Mouse (Mus musculus): ENCODE results near the gene Adamts3.

The Adamts3 gene

DNA sequence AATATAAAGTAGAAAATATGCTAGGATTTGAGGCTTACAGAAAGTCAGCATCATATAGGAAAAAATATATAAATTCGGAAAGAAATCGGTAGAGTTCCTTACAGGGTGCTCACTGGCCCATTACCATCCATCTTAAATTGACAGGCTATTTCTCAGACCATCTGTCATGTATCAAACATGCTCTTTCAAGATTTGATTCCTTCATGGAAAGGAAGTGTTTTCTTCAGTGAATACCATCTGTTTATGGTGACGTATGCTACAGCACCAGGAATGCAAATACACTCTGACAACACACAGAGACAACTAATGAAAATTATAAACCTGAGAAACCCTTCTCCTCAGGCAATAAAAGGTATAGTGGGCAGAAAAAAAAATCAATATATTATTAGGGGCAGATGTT lies 68.6 kb downstream of the Adamts3 start:
- no peak for DNase-seq

GRCm38 (mm10) chr5:89800181-89800816 lies 82.8 kb downstream of the Adamts3 start:
- no peak for DNase-seq

GRCm38 (mm10) chr5:89793706-89794105 lies 89.4 kb downstream of the Adamts3 start:
- DNase-seq: no peak

DNA sequence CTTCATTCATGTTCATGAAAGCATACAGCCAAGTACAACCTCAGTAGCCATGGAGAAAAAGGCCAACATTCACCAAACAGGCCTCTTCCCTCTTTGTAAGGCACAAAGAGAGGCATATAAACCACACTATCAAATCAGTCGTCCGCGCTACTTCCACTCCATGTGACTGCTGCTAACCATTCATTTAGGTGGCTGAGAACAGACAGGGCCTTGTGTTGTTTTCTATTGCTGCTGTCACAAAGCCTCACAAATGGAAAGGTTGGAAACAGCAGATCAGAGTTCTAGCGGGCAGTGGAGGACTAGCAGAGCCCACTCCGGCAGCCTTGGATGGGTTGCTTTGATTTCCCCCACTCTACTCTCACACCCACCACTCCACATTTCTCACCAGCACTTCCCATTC lies 98.5 kb downstream of the Adamts3 start:
- no peak for DNase-seq

DNA sequence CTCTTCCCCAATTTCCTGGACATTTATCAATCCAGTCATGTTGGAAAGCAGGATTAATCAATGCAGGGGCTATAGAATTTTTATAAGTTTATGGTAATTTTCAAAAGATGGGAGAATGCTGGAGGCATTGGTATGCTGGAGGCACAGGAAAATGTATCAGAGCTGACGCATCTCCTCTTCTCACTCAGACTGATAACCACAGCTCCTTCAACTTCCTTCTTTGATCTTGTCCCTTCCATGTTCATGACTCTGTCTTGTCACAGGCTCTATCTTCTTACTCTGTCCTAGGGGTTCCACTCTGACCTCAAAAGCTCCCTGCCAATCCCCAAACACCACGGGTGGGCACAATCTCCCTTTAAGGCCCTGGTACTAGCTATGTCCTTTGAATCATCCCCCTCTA lies 103.3 kb downstream of the Adamts3 start:
- no peak for DNase-seq

DNA sequence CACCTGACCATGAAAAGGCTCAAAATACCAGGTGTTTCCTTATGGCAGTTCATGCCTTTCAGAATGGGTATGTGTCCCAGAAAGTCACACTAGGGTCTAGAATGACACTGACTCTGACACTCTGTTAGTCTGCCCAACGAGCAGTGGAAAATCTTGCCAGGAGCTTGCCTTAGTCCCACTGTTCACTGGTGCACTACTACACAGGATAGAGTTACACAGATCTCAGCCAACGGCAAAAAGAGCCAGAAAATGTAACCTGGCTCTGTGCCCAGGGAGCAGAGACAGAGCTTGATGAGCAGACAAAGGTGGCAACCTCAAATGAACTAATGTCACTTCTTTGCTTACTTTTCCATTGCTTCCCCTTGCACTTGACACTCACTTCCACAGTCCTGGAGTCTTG lies 104.5 kb downstream of the Adamts3 start:
- DNase-seq: no peak

- no peak for DNase-seq
Measured at GRCm38 (mm10) chr5:89777411-89777810, 105.7 kb downstream of the Adamts3 start.

DNA sequence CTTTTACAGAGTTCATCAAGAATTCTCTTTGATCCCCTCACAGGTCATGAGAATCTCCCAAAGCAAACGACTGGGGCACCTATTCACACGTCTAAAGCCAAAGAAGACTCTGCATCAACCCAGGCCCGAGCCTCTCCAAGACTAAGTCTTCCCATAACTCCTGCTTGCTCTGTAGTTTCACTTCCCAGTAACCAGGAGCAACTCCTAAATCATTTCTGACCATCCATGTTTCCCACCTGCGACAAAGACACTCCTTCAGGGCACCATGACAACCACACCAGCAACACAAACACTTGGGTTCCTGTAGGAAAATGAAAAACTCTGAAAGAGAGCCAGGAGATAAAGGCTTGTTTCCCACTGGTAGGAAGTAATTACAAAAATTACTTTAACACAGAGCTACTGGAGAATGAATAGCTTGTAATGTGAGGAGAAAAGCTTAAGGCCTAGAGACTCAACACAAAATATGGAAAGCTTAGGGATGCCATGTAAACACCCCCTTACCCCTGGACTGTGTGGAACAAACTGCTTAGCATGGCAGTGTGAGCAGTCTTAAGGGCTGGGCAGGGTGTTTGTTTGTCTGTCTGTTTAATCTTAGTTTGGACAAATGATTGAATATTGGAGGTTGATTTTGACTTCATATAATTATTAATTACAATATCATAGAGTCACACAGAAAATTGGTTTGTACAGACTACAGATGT lies 112.3 kb downstream of the Adamts3 start:
- no peak for DNase-seq

DNA sequence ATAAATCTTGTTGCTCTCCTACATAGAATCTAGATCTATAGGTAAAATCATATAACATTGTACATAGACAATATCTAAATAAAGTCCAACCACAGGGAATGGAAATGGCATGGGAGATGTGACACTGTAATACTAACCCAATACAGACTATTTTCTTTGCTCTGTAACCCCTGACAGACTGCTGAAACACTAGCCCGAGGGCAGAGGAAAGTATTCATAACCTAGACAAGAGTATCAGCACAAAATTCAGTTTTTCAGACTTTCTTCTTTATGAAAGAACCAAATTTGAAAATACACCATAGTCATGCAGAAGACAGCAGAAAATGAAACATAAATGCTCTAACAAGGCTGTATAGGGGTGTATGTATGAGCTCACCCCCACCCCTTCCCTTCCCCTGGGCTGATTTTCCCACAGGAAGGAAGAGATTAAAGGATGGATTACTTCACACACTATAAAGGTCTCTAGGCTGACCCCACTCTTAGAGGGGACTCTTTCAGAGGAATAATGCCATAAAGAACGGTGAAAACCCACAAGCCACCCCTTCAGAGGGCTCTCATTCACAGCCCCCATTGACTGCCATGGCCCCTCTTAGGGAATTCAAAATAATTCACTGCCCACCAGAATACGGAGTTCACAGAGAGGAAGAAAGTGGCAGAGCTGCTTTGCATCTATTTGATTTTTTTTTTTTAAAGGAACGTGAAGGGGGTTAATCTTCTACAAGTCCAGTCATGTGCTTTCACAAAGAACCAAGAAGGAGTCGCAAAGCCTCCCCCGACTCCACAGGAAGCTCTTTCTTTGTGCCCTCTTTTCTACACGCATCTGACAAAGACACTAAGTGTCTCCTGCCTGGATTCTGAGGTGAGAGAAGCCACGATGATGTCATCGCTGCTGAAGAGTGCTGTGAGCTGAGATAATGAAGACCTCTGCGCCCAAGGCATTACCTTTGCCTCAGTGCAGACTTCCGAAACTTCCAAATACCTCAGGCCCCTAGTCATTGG lies 119.6 kb downstream of the Adamts3 start:
- no peak for DNase-seq

GRCm38 (mm10) chr5:89760368-89760767 lies 122.8 kb downstream of the Adamts3 start:
- no peak for DNase-seq

DNA sequence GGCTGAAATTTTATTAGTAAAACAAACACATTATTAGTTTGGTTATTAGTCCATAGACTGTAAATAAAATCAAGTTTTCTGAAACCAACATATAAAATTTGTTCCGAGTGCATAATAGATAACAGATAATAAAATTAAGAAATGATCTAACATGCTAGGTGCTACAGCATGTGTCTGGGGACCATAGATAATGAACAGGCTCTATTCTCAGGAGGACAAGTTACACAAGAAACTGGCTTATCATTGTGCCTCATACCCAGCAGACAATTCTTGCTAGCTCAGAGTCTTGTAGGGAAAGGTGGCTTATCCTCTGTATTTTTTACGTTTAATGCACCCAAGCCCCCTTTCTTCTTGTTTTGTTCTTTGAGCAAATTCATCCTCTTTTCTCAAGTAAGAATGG lies 131.3 kb downstream of the Adamts3 start:
- no peak for DNase-seq

DNA sequence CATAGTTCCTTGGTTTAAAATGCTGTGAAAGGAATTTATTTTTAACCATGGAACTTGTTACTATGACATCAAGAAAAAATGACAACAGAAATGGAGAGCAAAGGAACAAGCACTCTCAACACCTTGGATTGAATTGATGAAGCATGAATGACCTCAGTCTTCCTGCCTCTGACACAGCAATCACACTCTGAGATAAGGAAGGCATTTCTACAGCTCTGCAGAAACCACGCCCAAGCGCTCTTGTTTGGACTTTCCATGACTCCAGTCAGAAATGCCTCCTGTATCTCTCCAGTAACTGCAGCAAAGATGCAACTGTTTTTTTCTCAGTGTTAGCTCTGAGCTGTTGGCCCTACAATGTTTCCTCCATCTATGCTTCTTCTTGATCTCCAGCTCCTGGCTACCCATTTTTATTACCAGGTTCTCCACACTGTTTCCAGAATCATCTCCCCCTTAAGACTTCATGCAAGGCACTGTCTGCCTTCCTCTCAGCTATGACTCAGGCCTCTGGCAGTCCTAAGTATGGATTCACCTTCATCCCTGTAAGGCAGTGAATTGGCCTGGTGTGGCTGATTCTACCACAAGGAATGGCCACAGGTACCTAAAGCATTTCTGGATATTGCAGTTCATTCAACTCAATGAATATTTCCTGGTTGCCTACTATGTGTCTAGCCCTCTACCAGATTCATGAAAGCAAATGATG lies 134.8 kb downstream of the Adamts3 start:
- no peak for DNase-seq

- DNase-seq: no peak
Measured at GRCm38 (mm10) chr5:89747149-89747659, 135.9 kb downstream of the Adamts3 start.

DNA sequence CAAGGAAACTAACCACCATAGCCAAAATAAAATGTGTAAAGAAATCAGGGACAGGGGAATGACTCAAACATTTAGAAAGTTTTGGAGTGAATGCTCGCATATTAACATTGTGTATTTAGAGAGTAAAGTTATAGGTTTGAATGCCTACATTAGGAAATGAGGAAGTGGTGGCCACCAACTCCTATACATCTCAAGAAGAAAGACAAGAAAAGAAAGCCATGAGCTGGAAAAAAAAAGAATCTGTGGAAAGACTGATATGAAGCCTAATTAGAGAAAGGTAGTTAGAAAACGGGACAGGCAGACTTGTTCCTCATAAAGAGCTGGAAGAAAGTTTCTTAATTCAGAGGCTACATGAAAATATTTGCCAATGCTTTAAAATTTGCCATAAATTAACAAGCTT lies 138.0 kb downstream of the Adamts3 start:
- no peak for DNase-seq

GRCm38 (mm10) chr5:89734759-89735158 lies 148.4 kb downstream of the Adamts3 start:
- no peak for DNase-seq

DNA sequence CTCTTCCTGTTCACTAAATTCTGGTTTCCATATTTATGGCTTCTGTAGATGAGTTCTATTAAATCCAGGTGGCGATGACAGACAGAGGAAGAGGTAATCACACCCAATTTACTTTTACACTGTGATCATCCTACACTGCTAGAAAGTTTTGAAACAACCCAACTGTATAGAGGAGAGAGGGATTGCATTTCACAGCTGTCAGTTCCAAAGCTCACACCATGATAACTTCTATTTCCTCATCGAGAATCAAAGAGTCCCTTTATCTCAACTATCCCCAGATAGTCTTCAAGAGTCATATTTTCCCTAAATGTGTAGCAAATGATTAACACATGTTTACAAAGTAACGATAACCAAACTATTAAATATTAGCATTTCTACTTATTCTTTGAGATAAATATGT lies 152.7 kb downstream of the Adamts3 start:
- no peak for DNase-seq

DNA sequence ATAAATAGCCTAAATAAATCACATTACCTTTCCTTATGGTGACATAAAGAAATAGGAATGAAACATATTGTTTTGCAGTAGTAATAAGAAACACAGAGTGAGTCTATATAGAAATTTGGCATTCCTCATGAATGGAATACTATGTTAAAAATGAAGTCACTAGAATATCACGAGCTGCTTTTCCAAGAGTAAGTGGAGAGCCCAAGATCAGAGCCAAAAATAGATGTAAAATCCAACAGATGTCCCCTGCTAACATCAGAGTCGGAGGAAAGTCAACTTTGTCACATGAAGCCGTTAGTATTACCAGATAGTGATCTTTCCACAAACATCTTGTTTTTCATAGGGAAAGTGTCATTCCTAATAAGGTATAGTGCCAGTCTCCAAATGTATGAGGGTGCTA lies 155.0 kb downstream of the Adamts3 start:
- no peak for DNase-seq

DNA sequence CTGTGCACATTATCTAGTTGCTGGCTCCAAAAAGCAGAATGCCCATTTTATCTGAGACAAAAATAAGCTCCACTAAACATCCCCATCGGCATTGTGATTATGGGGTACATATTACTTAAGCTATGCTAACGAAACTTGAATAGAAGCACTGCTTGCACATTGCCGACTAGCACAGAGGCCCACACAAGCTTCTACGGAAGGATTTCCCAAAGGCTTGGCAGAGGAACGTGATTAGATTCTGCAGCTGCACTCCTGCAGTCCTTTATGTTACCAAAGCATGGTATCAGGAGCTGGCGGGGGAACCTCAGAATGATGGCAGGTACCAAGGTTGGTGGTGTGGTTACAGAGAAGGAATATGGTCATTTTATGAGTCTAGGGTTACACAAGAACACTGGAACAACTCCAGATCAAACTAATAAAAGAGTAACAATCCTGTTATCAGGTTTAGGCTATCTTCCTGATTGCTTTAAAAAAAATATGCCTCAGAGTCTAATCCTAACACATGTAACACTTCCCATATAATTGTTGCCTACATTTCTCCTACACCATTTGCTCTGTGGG lies 155.6 kb downstream of the Adamts3 start:
- no peak for DNase-seq

GRCm38 (mm10) chr5:89714552-89714951 lies 168.6 kb downstream of the Adamts3 start:
- DNase-seq: no peak

DNA sequence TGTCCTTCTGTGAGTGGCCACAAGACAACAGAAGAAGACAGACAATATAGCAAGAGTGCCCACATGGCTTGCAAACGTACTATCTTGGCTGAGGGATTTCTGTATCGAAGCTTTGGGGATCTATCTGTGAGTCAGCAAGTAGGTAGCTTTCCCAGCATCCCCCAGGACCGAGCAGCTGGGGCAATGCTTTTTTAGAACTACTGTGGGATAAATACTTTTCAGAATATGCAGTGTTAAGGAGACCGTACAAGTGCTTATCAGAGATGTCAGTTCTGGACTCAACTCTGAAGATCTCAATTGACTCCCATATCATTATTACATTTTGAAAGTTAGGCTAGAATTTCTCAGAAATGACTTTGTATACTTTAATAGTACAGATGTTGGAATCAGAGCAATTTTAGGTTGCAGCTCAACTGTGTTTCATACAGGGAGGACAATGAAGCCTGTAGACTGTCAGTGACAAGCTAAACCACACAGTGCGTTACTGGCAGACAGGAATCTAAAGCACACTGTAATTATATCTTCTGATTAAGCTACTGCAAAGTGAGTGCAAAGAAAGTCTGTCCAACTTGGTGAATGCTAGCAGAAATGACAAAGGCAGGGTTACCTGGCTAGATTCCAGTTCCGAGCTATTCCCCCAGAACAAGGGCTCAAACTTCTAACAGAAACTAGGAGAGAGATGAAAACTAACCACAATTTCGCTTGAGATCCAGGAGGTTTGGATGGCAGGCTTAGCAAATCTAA lies 171.8 kb downstream of the Adamts3 start:
- DNase-seq: no peak

GRCm38 (mm10) chr5:89709459-89709858 lies 173.7 kb downstream of the Adamts3 start:
- no peak for DNase-seq

- no peak for DNase-seq
Measured at GRCm38 (mm10) chr5:89704264-89704663, 178.9 kb downstream of the Adamts3 start.

Data from cerebellum, adult 8-10 months (tissue).